Mouse (Mus musculus): ENCODE data around the gene Ddx55. TPM values are rescaled to one million over a fixed set of nuclear protein-coding genes. Genes with fewer than 3 reads are reported as not detected.
A peak's percentile ranks its signal among the peaks of the same experiment; 100 is the strongest.

The Ddx55 gene
- polyA plus RNA-seq, 1 experiment from 2014 or later, result 28.8 TPM

- no peak overlapping the region for H3K27ac ChIP-seq (replicated peaks)
- no peaks in the 10 kb centered on the region for H3K36me3 ChIP-seq
- H3K27me3 ChIP-seq, result no peaks in the 10 kb centered on the region
- no peak overlapping the region for H3K9ac ChIP-seq (replicated peaks)
- H3K4me1 ChIP-seq, result peaks cover 33% of the 10 kb centered on the region
- WGBS, result 62% methylated on average over 4 of the region's 4 CpGs
- H3K4me3 ChIP-seq, result no peak overlapping the region
- H3K4me2 ChIP-seq (replicated peaks), result no peak overlapping the region
- no peak for ATAC-seq (replicated peaks)
- no peaks in the 10 kb centered on the region for H3K9me3 ChIP-seq
These were observed 24.3 kb upstream of the Ddx55 start for GRCm38 (mm10) chr5:124528351-124528750.

DNA sequence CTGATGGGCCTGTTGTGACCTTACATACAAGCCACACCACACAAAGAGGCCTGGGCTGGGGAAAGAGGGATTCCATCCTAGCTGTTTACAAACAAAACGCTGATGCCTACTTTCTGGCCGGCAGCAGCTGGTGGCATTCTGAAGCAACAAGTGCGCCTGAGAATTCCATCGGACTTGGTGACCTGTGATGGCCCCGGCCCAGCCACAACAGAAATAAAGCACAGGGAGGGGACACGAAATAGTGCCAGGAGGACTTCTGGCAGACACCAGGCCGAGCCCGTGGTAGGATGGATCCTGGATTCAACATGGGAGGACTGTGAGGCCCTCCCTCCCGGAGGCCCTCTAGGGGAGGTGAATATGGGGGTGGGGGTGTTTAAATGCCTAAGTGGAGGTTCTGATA lies 23.9 kb upstream of the Ddx55 start:
- H3K9me3 ChIP-seq, result no peaks in the 10 kb centered on the region
- no peak for ATAC-seq (replicated peaks)
- H3K9ac ChIP-seq (replicated peaks), result no peak overlapping the region; the same call in 1 of the 2 replicates
- H3K4me2 ChIP-seq (replicated peaks), result peak overlapping the region; percentile 78
- no peaks in the 10 kb centered on the region for H3K36me3 ChIP-seq
- no peaks in the 10 kb centered on the region for H3K27me3 ChIP-seq
- H3K4me3 ChIP-seq, result peak overlapping the region; percentile 20
- peak overlapping the region; percentile 4 for H3K27ac ChIP-seq (replicated peaks)
- 42% methylated on average over 9 of the region's 9 CpGs for WGBS
- H3K4me1 ChIP-seq, result peaks cover 33% of the 10 kb centered on the region

GRCm38 (mm10) chr5:124529191-124529651 lies 23.4 kb upstream of the Ddx55 start:
- H3K27ac ChIP-seq (replicated peaks), result peak overlapping the region; percentile 4

GRCm38 (mm10) chr5:124529697-124530096 lies 23.0 kb upstream of the Ddx55 start:
- Histone ChIP-seq H3K9me3 (no peaks in the 10 kb centered on the region), H3K9ac (replicated peaks) (peak overlapping the region; percentile 58; the same call in 1 of the 2 replicates), H3K27me3 (no peaks in the 10 kb centered on the region), H3K4me2 (replicated peaks) (peak overlapping the region; percentile 78), H3K36me3 (no peaks in the 10 kb centered on the region), H3K27ac (replicated peaks) (no peak overlapping the region), H3K4me3 (peak overlapping the region; percentile 56), H3K4me1 (peaks cover 33% of the 10 kb centered on the region)
- 66% methylated on average over 8 of the region's 8 CpGs for WGBS
- ATAC-seq (replicated peaks), result no peak

More at GRCm38 (mm10) chr5:124529191-124529651, 23.4 kb upstream of the Ddx55 start:
- Histone ChIP-seq H3K4me1 (peaks cover 33% of the 10 kb centered on the region), H3K4me3 (peak overlapping the region; percentile 20), H3K36me3 (no peaks in the 10 kb centered on the region), H3K9me3 (no peaks in the 10 kb centered on the region), H3K27me3 (no peaks in the 10 kb centered on the region), H3K4me2 (replicated peaks) (peak overlapping the region; percentile 78), H3K9ac (replicated peaks) (no peak overlapping the region; the same call in 1 of the 2 replicates)
- WGBS, result 49% methylated on average over 8 of the region's 8 CpGs
- no peak for ATAC-seq (replicated peaks)

DNA sequence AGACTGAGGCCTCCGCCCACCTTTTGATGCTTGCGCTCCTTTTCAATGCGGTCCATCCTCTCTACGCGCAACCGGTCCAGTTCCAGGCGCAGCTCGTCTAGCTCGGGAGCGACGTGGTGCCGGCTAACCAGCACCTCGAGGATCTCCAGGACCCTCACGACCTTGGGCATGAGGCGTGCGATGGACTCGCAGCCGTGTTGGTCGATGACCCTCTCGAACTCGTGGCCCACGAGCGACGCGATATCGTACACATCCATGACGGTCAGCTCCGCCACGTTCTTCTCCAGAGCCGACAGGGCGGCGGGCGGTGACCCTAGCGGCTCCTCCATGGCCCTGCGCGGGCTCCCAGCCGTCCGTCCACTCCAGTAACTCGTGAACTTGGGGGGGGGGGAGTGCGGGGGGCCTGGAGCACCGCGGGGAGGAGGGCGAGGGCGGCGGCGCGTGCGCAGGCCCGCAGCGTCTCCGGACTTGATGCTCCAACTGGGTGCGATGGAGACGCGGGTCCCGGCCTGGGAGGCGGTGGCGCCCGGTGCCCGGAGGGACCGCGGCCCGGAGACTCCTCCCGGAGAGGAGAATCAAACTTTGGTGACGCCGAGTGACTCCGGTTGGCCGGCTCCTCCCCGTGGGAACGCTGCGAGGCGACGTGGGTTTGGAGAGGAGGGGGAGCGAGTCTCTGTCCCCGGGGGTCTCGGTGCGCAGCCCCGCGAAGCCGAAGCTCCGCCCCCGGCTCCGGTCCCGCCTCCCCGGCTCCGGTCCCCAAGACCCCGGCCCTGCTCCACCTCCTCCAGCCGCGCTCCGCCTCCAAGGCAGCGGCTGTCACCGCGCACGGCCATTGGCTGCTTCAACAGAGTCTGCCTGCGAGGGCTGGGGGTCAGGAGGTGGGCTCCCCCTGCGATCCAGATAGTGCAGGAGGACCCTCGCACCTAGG lies 21.7 kb upstream of the Ddx55 start, which contains the start of gene Rilpl1:
Rilpl1 (minus strand) TSS at position 737 of the 928 bp plus-strand sequence.
- Histone ChIP-seq H3K4me1 (peaks cover 33% of the 10 kb centered on the region), H3K9me3 (no peaks in the 10 kb centered on the region), H3K9ac (replicated peaks) (peak within 1 kb of the TSS; percentile 58), H3K4me2 (replicated peaks) (peak within 1 kb of the TSS; percentile 78), H3K27me3 (no peaks in the 10 kb centered on the region), H3K4me3 (peak within 1 kb of the TSS; percentile 56), H3K36me3 (no peaks in the 10 kb centered on the region), H3K27ac (replicated peaks) (peak within 1 kb of the TSS; percentile 74)
- 1% methylated on average over 76 of the region's 96 CpGs for WGBS
- ATAC-seq (replicated peaks), result peak; percentile 95

GRCm38 (mm10) chr5:124531583-124531930 lies 21.1 kb upstream of the Ddx55 start:
- 8% methylated on average over 14 of the region's 14 CpGs for WGBS
- H3K4me1 ChIP-seq, result peaks cover 33% of the 10 kb centered on the region
- no peaks in the 10 kb centered on the region for H3K9me3 ChIP-seq
- peak overlapping the region; percentile 56 for H3K4me3 ChIP-seq
- H3K36me3 ChIP-seq, result no peaks in the 10 kb centered on the region
- peak overlapping the region; percentile 74 for H3K27ac ChIP-seq (replicated peaks)
- peak overlapping the region; percentile 58 for H3K9ac ChIP-seq (replicated peaks)
- no peaks in the 10 kb centered on the region for H3K27me3 ChIP-seq
- peak overlapping the region; percentile 78 for H3K4me2 ChIP-seq (replicated peaks)
- ATAC-seq (replicated peaks), result peak; percentile 62

DNA sequence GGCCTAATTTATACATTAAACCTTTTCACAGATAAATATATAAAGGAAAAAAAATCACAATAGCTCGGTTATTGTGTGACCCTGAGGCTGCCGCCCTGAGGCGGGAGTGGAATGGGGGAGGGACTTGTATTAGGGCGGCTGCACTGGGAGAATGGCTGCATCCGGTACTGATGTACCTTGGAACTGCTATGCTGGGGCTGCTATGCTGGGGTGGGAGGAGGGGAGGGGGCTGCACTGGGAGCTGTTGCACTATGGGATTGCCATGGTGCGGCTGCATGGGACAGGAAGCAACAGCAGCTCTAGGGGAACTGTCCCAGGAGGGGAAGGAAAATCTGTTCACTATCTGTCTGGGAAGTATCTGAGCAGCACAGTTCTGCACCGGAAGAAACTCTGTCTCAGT lies 20.2 kb upstream of the Ddx55 start:
- Histone ChIP-seq H3K36me3 (no peaks in the 10 kb centered on the region), H3K27ac (replicated peaks) (no peak overlapping the region), H3K9ac (replicated peaks) (no peak overlapping the region), H3K9me3 (no peaks in the 10 kb centered on the region), H3K27me3 (no peaks in the 10 kb centered on the region), H3K4me3 (no peak overlapping the region), H3K4me2 (replicated peaks) (no peak overlapping the region), H3K4me1 (peaks cover 36% of the 10 kb centered on the region)
- 31% methylated on average over 7 of the region's 7 CpGs for WGBS
- ATAC-seq (replicated peaks), result no peak

- Histone ChIP-seq H3K27ac (replicated peaks) (no peak overlapping the region), H3K4me1 (peaks cover 16% of the 10 kb centered on the region), H3K4me3 (no peak overlapping the region), H3K9me3 (no peaks in the 10 kb centered on the region), H3K9ac (replicated peaks) (no peak overlapping the region), H3K4me2 (replicated peaks) (no peak overlapping the region), H3K27me3 (no peaks in the 10 kb centered on the region), H3K36me3 (no peaks in the 10 kb centered on the region)
- no peak for ATAC-seq (replicated peaks)
- 69% methylated on average over 5 of the region's 5 CpGs for WGBS
These were observed 17.6 kb upstream of the Ddx55 start for GRCm38 (mm10) chr5:124535016-124535415.

DNA sequence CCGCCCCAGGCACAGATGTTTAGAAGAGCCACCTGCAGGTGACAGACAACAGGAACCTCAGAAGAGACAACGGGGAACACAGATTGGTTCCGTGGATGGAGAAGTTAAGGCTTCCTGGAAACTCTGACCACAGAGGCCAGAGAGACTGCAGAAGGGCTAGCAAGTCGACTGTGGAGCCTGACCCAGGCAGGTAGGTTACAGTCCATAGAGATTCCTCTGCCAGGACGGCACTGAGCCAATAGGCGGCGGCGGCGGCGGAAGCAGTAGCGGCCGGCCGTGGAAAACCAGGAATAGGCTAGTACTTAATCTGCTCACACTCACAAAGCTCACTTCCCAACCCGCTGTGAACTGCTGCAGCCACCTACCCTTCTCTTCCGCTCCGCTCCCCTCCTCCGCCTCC lies 15.9 kb upstream of the Ddx55 start:
- peaks cover 12% of the 10 kb centered on the region for H3K4me1 ChIP-seq
- H3K36me3 ChIP-seq, result no peaks in the 10 kb centered on the region
- no peak overlapping the region for H3K27ac ChIP-seq (replicated peaks)
- no peaks in the 10 kb centered on the region for H3K27me3 ChIP-seq
- H3K4me3 ChIP-seq, result no peak overlapping the region
- H3K4me2 ChIP-seq (replicated peaks), result 0 out of 2 replicates have a peak overlapping the region, but pooled peaks have one; percentile 12
- no peak overlapping the region for H3K9ac ChIP-seq (replicated peaks)
- WGBS, result 2% methylated on average over 16 of the region's 17 CpGs
- no peak for ATAC-seq (replicated peaks)
- no peaks in the 10 kb centered on the region for H3K9me3 ChIP-seq

DNA sequence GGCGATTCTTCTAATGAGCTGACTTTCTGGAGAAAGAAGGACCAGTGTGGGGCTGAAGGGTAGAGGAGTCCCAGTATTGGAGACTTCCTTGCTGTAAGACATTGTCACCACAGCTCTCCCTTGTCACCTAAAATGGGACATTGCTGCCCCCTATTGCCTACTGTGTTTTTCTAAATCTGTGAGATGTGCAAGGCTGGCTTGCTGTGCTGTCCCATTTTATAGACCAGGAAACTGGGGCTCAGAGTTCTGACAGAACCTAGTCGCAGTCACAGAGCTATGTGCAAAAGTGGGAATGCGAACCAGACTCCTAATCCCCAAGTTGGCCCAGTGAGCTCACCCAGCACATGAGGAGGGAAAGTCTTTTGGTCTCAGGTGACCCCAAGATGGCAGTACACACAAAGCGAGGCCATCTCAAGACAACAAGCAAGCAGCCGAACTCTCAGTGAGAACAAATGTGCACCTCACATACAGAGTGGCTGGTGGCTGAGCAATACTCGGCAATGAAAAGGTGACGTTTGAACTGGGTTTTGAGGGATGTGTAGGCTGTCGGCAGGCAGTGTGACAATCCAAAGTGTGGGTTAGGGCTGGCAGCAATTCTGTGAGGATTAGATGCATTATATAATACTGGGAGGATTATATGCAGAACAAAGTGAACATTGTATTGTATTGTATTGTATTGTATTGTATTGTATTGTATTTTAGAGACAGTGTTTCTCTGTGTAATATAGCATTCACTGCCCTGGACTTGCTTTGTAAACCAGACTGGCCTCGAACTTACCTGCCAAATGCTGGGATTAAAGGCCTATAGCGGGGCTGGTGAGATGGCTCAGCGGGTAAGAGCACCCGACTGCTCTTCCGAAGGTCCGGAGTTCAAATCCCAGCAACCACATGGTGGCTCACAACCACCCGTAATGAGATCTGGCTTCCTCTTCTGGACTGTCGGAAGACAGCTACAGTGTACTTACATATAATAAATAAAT lies 13.6 kb upstream of the Ddx55 start:
- Histone ChIP-seq H3K4me2 (replicated peaks) (no peak overlapping the region), H3K4me3 (no peak overlapping the region), H3K9me3 (no peaks in the 10 kb centered on the region), H3K9ac (replicated peaks) (no peak overlapping the region), H3K4me1 (peaks cover 22% of the 10 kb centered on the region), H3K27me3 (no peaks in the 10 kb centered on the region), H3K36me3 (peaks cover 7% of the 10 kb centered on the region), H3K27ac (replicated peaks) (no peak overlapping the region)
- ATAC-seq (replicated peaks), result no peak
- 77% methylated on average over 16 of the region's 16 CpGs for WGBS

DNA sequence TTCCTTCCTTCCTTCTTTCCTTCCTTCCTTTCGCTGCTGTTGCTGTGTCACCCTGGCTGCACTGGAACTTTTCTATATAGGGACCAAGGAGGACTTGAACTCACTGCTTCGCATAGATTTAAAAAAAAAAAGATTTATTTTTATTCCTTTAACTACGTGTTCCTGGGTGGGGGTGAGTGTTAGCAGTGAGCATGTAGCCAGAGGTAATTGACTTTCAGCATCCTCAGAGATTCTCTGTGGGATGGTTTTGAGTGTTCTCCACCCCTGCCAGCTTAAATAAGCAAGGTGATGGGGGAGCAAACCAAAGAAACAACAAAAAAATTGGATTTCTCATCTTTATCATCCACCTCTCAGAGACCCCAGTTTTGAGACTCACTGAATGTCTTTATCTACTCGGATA lies 12.8 kb upstream of the Ddx55 start:
- Histone ChIP-seq H3K4me1 (peaks cover 22% of the 10 kb centered on the region), H3K4me2 (replicated peaks) (peak overlapping the region; percentile 33), H3K36me3 (peaks cover 15% of the 10 kb centered on the region), H3K9ac (replicated peaks) (peak overlapping the region; percentile 22; the same call in 1 of the 2 replicates), H3K9me3 (no peaks in the 10 kb centered on the region), H3K27ac (replicated peaks) (peak overlapping the region; percentile 68), H3K27me3 (no peaks in the 10 kb centered on the region), H3K4me3 (peak overlapping the region; percentile 97)
- 74% methylated on average over 4 of the region's 4 CpGs for WGBS
- ATAC-seq (replicated peaks), result no peak

Data from forebrain, embryonic 15.5 days (tissue).